Mouse (Mus musculus) testis, postnatal 14 days (tissue): ENCODE data around the gene Ip6k3.

Experiments
- DNase-seq: peaks from one replicate; pipeline ENCODE4 v3.0.0; 2021; ENCODE audit warnings: low spot score

Gene Ip6k3

DNA sequence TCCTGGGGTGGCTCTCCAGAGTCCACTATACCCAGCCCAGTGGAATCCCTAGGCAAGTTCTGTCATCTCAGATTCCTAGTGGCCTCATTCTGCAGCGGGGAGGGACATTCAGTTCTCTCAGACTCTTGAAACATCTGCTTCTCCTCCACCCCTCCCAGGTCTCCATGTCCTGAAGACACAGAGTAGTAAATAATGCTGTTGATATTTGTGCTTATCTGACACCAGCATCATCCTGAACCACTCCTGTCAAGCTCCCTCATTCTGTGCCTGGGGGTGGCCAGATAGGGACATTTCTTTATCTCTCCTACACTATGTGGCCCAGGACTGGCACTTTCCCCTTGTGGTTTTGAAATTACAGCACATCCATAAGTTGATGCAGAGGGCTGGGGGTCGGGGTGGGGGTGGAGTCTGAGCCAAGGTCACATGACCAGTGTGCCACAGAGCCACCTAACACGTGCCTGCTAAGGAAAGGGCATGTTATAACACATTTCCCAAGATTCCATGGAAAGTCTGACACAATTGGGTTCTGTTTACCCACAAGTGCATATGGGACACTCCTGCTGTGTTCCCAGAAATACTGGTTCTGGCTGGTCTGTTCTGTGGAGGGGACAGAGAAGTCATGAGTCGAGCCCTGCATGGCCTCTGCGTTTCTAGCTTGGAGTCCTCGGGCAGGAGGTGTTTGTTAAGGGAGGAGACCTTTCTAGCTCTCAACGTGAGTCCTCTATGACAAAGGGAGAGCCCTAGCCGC lies 14.4 kb downstream of the Ip6k3 start:
- no peak for DNase-seq

- no peak for DNase-seq
Observed at GRCm38 (mm10) chr17:27151411-27151810, 16.2 kb downstream of the Ip6k3 start.

GRCm38 (mm10) chr17:27150871-27151270 lies 16.7 kb downstream of the Ip6k3 start:
- peak; percentile 50 for DNase-seq

DNA sequence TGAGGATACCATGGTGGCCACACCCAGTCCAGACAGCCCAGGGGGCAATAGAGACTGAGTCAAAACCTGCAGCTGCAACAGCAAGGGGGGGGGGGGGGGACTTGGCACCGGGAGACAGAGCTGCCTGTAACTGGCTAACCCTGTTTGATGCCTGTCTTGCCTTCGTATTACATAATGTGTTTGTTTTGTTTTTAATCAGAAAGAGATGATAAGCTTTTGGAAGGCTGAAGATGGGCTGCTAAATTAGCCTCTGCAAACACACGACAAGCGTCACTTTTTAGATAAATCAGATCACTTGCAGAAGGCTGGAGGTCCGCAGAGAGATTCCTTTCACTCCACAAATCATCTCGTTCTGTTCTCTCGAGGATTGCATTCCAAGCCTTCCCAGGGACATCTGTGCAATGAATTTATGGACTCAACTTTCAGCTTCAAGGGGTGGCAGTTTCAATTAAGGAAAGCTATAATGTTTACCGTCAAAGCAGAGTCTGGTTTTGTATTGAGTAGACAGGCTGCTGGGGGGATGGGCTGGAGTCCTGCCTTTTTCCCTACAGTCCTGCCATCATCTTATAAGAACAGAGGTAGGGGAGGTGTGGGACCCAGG lies 21.2 kb downstream of the Ip6k3 start:
- no peak for DNase-seq

DNA sequence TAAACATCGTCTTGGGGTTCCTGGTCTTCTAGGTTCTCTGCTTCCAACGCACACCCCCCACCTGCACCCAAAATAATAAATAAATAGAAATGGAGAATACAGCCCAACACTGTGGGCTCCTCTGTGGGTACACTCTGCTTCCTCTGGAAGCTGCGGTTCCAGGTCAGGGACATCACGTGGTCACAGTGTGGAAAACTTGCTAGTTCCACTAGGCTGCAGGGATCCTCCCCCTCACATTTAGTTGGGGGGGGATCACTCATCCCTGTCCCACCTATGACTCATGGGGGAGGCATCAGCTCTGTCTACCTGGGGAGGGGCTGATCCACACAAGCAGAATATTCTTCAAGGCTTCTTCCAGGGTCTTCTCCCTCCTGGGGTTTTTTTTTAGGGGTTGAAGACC lies 23.4 kb downstream of the Ip6k3 start:
- no peak for DNase-seq

DNA sequence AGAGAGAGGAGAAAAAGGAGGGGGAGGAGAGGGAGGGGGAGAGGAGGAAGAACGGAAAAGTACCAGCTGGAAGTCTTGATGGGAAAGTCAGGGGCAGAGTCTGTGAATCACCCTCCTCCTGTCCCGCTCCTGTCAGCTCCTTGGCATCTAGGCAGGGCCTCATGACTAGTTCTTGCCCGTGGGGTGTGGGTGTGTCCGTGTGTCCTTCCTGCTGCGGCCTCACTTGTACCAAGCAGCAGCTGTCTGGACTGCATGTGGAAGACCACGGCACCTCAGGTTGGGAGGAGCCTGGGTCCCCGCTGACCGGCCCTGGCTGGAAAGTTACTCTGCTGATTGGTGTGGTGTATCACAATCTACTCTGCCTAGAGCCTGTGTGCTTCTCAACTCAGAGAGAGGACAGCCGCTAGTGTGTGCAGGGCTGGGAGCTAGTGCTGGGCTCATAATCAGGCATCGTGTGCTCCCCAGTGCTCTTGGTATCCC lies 25.6 kb downstream of the Ip6k3 start:
- DNase-seq = no peak

DNA sequence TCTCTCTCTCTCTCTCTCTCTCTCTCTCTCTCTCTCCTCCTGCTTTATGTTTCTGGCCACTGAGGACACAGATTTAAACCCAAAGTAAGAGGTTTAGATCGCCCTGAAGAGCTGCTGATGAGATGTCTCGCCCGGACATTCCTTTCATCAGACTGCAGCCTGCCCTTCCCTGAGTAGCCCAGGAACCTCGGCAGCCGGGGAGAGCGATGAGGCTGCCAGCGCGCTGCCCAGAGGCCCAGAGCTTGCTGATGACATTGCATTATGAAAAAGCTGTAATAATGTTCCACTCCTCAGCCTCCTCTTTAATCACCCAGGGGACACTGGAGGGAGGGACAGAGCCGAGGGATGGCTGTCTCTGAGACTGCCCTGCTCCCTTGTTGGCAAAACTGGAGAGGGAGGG lies 27.3 kb downstream of the Ip6k3 start:
- DNase-seq = no peak

GRCm38 (mm10) chr17:27139304-27139703 lies 28.3 kb downstream of the Ip6k3 start:
- no peak for DNase-seq

DNA sequence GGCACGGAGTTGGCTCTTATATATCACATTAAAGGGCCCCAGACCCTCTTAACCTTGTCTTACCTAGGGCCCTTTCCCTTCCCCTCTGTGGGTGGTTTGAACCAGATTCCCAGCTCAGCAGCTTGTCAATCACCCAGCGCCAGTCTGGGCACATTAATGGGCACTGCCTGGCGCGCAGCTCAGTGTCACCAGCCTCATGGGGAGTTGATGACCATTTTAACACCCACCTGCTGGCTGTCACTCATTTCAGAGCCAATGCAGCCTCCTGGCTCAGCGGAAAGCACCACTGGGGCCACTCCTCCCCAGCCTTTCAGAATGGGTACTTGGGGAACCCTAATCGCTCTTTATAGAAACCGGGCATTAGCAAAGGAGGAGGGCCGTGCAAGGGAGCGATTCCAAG lies 29.2 kb downstream of the Ip6k3 start:
- no peak for DNase-seq

DNA sequence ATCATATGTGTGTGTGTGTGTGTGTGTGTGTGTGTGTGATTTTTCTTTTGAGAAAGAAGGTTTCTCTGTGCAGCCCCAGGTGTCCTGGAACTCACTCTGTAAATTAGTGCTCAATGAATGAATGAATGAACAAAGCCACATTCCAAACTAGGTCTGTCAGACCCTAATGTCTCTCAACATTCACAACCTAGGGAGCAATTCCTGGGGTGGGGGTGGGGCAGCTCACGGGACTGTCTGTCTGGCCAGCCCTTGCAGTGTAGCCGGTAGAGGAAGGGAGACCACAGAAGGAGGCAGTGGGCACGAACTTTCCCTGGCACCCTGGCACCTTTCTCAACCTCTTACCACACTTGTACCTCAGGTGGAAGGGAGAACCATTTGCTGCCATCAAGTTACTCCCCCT lies 32.9 kb downstream of the Ip6k3 start:
- DNase-seq = no peak

DNA sequence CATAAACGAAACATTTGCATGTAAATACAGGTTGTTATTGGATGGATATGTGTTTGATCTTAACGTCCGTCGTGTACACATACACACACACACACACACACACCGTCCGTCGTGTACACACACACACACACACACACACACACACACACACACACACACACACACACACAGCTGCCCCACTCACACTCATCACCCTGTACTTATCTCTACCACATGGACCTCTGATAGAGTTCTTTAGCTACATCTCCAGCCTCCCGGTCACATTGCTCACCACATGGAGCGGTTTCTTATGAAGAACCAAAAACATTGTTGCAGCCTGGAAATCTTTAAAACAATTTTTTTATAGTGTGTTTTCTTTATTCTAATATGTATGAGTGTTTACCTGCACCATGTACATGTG lies 33.4 kb downstream of the Ip6k3 start:
- no peak for DNase-seq

- peak; percentile 97 for DNase-seq
Observed at GRCm38 (mm10) chr17:27133551-27134141, 33.9 kb downstream of the Ip6k3 start, which contains the start of gene Uqcc2. TSS of gene Uqcc2 (minus strand) at chr17:27133916.

DNA sequence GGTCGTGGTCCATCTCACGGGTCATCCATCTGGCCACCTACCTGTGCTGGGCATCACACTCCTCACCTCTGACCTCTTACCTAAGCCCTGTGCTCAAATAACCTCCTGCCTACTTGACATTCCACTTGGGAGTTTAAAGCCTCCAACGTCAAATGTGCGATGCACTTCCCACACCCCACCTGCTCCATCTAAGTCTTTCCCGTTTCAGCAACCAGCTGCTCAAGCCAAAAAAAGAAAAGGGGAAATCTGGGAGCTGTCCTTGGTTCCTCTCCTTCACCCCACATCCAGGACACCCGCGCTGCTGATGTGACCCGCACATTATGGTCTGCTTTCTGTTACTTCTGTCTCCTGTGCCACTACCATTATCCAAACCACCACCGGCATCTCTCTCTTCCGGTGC lies 35.4 kb downstream of the Ip6k3 start:
- DNase-seq = no peak

DNA sequence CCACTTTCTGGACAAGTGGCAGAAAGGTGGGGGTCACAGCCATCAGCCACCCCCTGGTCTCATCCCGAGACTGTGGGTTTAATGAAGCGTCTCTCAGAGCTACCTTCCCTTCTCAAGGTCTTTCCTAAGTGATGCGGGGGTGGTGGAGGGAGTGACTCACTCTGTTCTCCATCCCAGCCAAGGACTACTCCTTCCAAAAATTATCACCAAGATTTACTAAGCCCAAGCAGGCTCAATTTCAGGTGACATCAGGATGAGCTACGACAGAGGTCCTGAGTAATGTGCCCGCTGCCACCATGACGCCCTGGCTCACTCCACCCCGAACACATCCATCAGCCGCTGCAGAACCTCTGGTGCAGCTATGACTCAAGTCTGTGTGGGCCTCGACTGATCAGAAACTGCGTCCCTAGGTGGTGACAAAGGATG lies 36.3 kb downstream of the Ip6k3 start:
- no peak for DNase-seq

- DNase-seq = no peak
Observed at GRCm38 (mm10) chr17:27130246-27130645, 37.3 kb downstream of the Ip6k3 start.

GRCm38 (mm10) chr17:27129819-27130218 lies 37.8 kb downstream of the Ip6k3 start:
- DNase-seq = no peak

DNA sequence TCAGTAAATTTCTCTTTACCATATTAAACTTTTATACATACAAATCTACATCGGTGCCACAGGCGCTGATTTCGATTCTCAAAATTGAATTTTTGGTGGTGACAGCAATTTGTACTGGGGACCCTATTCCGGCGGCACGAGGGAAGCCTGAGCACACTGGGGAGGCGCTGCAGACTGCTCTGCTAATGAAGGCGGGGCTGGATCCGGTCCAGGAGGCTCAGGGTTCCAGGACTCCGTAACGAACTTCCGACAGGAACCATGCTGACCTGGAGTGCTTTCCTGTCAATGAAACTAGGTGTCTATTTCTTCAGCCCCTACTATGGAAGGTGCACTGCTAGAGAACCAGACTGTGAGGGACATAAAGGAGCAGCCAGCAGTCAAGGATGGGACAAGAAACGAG lies 38.3 kb downstream of the Ip6k3 start:
- DNase-seq = no peak

- no peak for DNase-seq
Observed at GRCm38 (mm10) chr17:27128189-27128588, 39.4 kb downstream of the Ip6k3 start.

- DNase-seq = no peak
Observed at GRCm38 (mm10) chr17:27126974-27127373, 40.6 kb downstream of the Ip6k3 start.

DNA sequence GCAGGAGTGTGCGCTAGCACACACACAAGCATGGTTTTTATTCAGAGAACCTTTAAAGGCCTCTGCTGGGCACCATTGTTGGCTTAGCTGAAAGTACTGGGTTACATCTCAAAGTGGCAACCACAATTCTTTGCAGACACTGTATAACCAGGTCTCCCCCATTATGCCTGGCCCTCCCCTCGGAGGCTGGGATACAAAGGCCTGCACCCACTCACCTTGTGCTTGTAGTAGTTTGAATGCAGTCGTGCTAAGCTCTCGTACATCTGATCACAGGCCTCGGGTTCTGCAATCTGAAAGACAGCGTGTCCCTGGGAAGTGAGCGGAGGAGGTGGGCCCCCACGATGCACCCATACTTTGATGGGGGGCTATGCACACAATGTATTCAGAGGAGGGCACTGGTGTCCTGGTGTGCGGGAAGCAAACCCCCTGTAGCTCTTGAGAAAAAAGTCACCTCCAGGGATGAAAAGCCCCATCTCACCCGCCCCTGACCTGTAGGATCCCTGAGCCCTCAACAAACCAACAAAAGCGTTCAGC lies 41.9 kb downstream of the Ip6k3 start:
- DNase-seq = no peak

DNA sequence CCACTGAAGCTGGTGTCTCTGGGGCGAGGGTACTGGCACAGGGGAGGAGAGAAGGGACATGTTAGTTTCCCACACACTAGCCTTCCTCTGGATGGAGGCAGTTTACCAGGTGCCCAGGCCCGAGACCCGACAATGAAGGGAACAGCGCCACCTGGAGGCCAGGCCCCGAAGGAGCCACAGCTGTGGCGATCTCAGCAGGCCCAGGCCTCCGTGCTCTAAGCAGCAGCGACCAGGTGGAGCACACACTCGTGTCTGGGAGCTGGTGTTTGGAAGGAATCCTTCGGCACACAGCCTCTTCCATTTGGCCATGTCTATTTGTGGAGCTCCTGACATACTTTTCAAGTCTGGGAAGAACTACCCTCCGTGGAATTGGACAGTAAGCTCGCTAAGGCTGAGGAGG lies 42.4 kb downstream of the Ip6k3 start:
- DNase-seq = peak; percentile 50

DNA sequence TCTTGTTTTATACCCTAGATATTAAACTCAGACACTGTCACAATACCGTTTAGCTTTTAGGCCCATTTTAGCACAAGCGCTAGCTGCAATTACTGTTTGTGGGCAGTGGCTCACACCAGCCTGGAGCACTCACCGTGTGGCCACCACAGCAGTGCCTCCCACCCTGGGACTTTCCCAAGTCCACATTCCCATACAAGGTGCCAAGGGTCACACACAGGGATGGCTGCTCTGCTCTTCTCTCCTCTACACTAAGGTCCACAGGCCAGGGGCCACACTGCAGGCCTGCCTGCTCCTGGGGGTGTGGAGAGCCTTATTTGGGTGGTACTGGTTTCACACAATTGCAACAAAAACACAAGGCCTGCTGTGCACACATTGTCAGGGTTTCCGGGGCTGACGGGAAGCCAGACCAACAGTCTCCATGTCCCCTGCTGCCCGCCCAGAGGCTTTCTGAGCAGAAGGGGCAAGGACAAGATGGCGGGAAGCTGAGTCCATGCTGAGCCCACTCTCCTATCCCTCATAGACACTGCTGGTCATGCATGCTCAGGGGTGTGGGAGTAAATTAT lies 43.7 kb downstream of the Ip6k3 start:
- no peak for DNase-seq

DNA sequence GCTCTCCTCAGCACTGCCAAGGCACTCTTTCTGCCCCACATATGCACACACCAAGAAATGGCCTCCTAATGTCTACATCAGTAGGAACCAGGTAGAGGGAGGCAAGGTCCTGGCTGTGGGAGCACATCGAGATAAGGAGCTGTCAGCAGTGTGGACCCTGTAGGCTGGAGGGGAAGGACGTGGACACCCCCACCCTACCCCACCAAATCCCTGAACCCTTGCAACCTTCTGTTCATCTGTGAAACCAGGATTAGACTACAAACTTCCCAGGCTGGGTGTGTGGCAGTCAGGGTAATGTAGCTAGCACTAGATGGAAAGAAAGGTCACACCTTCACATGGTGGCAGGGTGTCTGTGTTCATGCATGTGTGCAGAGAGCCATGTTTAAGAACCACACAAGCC lies 44.5 kb downstream of the Ip6k3 start:
- DNase-seq = no peak
